Mouse (Mus musculus): Measurements from ENCODE around the gene Galm.

DNA sequence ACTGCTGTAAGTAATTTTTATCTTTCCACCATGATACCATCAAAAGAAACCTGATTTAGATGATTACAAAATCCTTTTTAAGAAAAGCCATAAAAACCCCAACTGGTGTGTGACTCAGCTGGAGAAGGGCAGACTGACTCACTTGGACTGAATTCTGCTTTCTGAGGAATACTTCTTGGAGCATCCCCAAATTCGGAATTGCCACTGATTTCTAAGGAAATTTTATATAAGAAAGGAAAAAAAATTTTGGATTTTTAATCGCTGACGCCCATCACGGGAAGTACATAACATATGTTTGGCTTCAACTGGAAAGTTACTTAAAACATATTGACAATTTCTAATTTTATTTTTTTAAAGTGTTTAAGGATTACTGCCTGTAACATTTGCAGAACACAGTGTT is 48.5 kb upstream of the Galm start:
- no peak for TF ChIP-seq POLR2A (IDR thresholded peaks at IDR 0.05; ENCODE audit: borderline replicate concordance, extremely low read depth, insufficient read depth, insufficient read length, poor library complexity, severe bottlenecking)
- no peak for TF ChIP-seq CTCF (IDR thresholded peaks at IDR 0.05; ENCODE audit: borderline replicate concordance, extremely low read depth, insufficient read depth, insufficient read length)
